Mouse (Mus musculus): ENCODE results near the gene Nrxn1.
"Not testable (repeated sequence)": the region's sequence is repeated elsewhere in the genome, so short reads cannot be mapped to it uniquely, and the experiment has no call there.

The Nrxn1 gene

DNA sequence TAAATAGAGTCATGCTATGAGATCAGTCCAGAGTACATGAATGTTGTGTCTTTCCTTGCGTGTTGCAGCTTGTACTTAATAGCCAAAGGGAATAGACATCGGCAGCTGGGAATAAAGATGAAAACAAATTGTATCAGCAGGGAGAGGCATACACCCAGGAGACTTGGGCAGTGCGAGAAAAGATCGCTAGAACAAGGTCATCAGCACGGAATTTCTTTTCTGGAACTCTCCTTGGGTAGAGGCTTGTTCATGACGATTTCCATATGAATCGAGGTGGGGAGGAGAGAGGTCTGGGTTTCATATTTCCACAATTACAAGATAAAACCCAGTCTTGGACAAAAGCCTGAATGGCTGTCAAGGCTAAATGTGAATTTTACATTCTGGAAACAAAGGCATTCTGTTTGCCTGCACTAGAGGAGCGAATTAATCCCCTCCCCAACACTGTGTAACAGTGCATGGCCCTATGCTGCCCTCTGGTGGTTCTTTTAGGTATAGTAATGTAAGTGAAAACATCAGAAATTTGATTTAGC is 508.1 kb downstream of the Nrxn1 start:
- no peak for DNase-seq (ENCODE audit: low read depth in 2 of 2, low spot score in 2 of 2)

DNA sequence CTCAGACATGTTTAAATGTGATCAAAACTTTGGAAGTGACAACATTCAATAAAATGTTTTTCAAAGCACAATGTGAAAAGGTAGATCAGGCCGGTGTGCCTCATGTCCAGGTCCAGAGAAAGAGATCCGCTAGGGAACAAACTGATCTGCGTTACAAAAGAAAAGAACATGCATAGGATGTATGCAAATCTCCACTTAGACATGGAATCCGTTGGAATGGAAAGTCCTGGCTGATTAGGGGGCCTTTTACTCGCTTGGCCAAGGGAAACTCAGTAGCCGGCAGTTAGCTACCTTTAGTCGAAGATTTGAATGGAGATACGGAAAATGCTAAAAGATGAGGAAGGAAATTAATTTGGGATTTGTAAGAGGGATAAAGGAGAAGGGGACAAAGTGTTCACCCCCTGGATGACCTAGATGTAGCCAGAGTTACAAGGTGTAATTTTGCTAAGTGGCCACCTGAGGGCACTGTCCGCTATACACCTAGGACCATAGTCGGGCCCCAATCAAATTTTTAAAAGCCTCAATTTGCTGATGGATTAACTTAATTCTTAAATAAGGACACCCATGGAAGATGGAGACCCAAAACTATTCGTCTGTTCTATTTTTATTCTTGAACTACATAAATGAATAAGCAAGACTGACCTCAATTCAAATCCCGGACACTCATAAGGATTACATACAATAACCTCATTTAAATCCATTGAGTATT is 508.9 kb downstream of the Nrxn1 start:
- DNase-seq (ENCODE audit: low read depth in 2 of 2, low spot score in 2 of 2), result no peak

DNA sequence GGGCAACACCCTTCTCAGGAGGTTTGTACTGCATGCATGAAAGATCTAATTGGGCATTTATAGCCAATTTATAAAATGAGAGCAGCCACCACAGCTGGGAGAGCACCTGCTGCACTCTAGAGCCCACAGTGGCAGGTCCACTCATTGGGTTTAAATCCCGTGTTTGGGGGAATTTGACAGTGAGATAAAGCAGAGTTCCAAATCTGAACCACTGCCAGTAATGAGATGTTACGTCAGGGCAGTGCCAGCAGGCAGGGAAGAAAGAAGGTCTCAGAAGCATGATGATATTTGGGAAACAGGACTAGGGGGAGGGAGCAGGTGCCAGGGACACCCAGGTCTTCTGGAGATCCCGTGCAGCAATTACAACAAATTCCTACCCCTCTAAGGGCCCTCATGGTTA is 509.7 kb downstream of the Nrxn1 start:
- DNase-seq (ENCODE audit: low read depth in 2 of 2, low spot score in 2 of 2), result no peak

DNA sequence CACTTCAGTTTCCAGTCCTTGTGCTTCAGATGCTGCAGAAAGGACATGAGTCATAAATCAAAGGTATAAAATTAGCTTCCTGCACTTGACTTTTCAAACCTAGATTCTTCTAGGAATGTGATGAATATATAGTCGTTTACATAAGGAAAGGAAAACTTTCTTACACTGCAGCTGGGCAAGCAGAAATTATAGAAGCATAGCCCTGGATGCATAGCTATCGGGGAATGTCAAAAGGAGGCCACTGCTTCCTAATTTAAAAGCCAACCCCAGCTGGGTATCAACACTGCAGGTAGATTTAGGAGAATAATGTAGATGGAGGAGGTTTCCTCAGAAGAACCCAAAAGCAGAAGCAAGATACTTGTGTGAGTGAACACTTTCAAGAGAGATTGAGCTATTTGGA is 523.0 kb downstream of the Nrxn1 start:
- no peak for DNase-seq (ENCODE audit: low read depth in 2 of 2, low spot score in 2 of 2)

DNA sequence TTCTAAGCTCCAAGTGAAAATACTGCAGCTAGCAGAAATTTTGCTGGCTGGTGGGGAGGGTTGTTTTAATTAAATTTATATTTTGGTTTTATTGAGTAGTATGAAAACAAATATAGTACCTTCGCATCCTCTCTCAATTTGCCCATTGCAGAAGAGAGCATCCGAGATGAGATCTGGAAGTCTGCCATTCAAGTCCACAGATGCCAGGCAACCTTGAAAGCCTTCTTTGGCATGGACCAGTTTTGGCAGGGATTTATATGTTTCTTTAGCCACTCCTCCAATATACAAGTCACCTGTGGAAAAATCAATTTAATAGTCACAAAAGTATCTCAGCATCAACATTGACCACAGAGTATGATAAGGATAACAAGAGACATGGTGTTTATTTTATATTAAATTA is 527.7 kb downstream of the Nrxn1 start:
- DNase-seq (ENCODE audit: low read depth in 2 of 2, low spot score in 2 of 2), result no peak

DNA sequence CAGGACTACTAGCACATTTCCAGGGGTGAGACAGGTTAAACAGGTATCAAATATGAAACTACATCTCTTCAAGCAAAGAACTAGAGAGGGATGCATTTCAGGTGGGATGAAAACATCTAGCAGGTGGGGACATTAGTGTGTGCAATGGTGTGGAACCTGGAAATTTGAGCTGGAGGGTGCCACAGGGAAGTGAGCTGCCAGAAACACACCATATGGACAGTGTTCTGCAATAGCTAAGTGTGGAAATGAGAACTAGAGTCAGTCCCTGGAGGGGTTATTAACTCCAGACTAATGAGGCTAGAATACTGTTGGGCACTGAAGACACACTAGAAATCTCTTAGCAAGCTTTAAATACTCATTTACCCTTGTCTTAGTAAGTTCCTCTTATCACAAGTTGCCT is 536.5 kb downstream of the Nrxn1 start:
- DNase-seq (ENCODE audit: low read depth in 2 of 2, low spot score in 2 of 2), result no peak

DNA sequence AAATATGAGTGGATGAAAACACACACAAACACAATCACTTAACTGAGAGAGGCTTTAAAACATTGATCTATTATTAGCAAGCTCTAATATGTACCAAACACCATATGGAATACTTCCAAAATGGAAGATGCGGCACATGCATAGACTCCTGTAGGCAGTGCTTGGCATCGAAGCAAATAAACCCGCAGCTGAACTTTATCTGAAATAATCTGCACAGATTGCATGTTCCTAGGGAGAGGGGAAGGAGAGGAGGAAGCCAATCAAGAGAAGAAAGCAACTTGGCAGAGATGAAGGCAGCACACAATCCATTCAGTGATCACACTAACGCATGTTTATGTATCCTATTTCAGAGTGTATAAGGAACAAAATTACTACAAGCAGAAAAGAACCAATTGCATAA is 542.5 kb downstream of the Nrxn1 start:
- no peak for DNase-seq (ENCODE audit: low read depth in 2 of 2, low spot score in 2 of 2)

DNA sequence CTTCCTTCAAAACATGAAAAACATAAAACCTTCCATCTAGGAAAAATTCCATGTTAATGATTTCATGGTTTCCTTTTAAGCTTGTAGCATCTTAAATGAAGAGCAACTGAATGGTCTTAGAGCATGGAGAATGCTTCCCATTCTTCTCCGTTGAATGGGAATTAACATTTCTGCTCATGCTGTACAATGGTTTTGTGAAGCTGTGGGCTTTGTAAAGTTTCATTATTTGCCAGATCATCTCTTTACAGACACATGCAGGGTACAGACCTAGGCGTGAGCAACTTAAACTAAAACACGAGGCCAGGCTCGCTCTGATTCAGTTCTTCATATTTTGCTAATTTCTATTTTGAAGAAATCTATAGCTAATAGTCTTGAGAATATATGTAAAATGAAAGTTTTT is 546.1 kb downstream of the Nrxn1 start:
- no peak for DNase-seq (ENCODE audit: low read depth in 2 of 2, low spot score in 2 of 2)

DNA sequence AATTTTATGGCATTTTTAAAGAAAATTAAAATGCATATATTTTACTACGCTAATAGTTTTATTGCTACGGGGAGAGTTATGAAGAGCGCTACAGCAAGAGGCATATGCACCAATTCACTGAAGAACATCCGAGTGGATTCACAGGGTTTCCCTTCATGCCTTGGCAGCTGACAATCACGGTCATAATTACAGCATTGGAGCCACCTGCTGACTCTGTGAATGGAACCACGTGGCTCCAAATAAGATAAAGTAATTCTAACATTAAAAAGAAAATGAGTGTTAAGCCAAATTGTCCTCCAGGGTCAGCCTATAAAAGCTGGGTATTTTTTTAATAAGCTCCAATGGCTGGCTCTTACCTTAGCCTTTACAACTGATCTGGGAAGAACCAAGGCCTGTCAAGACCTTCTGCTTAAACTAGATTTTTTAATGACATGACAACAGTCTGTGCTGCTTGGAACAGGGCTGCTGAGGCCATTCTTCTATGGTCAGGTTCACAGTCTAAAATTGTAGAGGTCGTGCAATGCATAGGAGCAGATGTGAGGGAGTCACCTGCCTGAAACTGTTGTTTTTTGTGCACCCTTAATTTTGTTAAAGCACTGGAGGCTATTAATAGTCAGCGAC is 548.1 kb downstream of the Nrxn1 start:
- no peak for DNase-seq (ENCODE audit: low read depth in 2 of 2, low spot score in 2 of 2)

DNA sequence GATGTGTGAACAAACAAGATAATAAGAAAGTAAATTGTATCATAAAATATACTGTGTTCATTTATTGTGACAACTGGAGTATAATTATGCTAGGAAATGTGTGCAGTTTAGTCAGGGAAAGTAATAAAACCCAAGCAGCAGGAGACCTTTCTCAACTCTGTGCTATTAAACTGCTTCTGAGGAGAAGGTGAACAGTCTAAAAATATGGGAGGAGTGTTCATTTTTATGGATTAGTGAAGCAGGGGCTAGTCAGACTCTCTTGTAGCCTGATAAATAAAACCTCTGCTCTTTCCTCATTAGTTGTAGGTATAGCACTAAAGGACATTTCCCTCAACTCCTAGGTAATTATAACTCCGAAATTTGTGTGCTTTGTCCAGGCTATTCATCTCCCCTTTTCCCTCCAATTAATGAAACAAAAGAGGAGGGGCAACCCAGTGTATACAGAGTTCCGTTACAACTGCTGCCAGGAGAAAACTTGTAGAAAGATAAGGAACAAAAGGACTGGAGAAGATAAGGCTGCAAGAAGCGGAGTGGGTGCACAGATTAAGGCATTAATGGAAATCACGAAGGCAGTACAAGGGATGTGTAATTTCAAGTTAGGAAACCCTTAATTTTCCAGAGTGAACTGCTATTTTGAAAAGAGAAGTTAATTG is 548.8 kb downstream of the Nrxn1 start:
- DNase-seq (ENCODE audit: low read depth in 2 of 2, low spot score in 2 of 2), result no peak

DNA sequence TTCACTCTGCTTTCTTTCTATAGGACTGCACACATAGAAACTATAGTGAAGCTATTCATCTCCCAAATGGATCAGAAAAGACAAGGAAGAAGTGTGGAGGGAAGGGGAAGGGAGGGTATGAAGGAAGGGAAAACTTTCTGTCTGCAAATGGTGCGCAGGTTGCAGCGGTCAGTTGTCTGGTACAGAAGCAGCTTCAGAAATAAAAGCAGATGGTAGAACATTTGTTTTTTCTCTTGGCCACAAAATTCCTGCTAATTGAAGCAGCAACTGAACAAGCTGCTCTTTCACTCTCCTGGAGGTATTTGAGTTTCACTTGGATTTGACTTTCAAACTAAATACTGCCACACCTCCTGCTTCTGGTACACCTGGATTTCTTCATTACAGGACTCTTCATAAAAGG is 561.4 kb downstream of the Nrxn1 start:
- no peak for DNase-seq (ENCODE audit: low read depth in 2 of 2, low spot score in 2 of 2)

DNA sequence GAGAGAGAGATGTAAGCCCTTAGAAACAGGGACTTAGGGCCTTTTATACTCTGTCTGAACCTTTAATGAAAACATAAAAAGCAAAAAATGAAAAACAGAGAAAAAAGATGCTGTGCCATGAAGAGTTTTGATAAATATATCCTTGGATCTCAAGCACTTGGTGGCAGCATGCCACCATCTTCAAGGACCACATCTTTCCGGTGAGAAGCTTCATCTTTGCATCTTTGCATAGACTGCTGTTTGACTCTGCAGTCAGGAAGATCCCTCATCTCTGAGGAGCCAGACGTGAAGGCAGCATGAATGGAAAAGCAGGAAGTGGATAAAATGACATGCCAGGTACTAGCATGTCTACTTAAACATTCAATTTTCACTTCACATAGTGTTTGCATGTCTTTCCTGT is 586.8 kb downstream of the Nrxn1 start:
- no peak for DNase-seq (ENCODE audit: low read depth in 2 of 2, low spot score in 2 of 2)

DNA sequence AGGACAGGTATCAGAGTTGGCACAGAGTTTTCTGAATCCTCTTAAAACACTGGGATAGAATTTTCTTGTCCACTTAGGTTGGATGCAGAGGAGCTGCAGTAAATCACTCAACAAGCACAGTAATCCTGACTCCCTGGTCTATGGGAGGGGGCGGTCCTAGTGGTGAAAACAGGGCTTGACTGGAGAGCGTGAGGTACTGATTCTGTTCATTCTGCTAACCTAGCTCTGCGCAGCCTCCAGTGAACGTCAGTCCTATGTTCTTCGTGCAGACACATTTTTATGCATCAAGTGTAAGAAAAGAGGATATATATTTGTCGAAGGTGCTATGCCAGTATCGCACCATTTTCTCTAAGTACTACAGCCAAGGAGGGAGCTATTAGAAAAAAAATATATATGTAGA is 588.9 kb downstream of the Nrxn1 start:
- DNase-seq (ENCODE audit: low read depth in 2 of 2, low spot score in 2 of 2), result not testable (repeated sequence)

DNA sequence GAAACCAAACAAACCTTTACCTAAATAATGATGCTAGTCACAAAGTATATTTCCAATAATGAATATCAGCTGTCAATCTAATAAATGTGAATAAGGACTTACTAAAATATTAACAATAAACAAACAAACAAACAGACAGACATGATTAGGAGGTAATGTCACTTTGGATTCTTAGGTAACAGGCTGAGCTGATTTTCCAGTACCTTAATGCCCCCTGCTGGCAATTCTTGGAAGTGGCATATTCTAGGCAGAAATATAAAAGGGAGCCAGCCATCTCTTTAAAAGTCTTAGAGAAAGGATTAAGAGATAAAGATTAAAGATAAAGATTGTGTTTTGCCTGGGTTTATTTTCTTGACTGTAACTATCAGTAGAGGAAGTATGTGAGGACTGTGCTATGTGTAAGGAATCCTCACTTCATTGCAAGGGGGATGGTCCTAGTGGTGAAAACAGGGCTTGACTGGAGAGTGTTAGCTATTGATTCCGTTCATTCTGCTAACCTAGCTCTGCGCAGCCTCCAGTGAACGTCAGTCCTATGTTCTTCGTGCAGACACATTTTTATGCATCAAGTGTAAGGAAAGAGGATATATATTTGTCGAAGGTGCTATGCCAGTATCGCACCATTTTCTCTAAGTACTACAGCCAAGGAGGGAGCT is 591.7 kb downstream of the Nrxn1 start:
- DNase-seq (ENCODE audit: low read depth in 2 of 2, low spot score in 2 of 2), result no peak

DNA sequence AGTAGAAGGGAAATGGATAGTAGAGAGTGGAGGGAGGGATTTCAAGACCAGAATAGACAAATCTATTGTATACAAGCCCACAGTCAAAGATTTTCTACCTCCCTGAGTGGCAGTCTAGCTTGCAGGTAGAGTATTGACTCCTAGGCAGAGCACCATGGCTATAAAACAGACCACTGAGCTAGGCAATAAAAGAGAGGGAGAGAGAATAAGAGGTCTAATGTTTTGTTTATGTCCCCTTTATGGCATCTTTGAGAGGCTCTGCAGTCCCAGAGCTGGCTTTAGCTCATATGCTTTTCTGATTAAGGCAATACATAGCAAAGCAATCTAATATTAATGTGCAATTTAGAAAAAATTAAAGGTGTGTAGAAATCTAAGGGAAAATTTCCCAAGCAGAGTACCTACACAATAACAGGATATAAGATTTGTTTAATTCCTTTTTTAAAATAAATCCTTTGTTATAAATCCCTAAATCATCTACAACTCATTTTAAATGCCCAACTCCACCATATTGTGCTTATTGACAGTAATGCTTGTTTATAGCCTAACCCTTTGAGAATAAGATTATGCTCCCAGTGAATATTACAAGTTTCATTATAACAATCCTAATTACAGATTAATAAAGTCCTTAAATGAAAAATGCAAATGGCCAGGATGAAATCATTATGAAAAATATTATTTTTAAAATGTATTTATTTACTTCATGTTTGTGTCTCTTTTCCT is 613.2 kb downstream of the Nrxn1 start:
- DNase-seq (ENCODE audit: low read depth in 2 of 2, low spot score in 2 of 2), result no peak

DNA sequence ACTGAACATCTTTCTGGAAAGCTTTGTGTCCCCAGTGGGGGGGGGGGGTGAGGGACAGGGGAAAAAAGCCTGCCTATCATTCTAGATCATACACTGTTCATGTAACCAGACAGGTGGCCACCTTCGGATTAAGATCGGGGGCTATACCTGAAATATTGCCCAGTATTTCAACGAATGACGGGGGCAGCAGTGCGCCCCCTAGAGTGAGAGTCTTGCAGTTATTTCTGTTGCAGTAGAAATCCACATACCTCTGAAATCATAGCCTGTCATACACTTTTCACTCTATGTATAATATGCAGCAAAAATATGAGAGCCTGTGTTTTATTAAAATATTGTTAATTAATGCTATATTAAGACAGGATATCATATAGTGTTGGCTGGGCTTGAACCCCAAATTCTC is 636.1 kb downstream of the Nrxn1 start:
- DNase-seq (ENCODE audit: low read depth in 2 of 2, low spot score in 2 of 2), result no peak

DNA sequence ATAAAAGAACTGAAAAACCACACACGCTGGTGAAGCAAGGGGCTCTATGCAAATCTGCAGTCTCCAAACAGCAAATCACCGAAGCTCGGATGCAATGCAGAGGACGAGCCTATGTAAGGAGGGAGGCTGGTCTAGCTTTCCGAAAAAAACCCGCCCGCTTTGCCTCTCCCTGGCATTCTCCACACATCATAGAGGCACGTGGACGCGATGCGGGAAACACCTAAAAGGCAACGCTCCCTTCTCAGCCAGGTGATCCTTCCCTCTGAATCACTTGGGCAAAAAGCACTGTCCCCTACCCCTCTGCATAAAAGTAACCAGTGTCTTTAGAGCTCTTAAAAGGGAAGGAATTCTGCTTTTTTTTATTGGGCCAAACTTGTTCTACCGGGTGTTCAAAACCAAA is 637.0 kb downstream of the Nrxn1 start:
- DNase-seq (ENCODE audit: low read depth in 2 of 2, low spot score in 2 of 2), result no peak

DNA sequence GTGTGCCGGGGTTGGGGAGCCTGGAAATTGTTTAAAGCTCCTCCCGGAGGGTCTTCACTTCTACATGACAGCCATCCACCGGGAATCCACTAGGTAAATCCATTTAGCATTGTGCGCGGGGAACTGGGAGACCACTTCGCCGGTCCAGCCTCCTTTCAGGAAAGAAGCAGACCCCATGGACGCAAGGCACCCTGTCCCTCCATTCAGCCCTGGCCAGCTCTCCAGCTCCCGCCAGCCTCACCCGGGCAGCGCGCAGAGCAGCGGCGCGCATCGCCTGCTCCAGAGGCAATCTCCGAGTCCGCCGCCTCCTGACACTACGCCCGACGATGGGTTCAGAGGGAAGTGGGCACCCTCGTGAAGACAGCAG is 637.5 kb downstream of the Nrxn1 start:
- no peak for DNase-seq (ENCODE audit: low read depth in 2 of 2, low spot score in 2 of 2)

DNA sequence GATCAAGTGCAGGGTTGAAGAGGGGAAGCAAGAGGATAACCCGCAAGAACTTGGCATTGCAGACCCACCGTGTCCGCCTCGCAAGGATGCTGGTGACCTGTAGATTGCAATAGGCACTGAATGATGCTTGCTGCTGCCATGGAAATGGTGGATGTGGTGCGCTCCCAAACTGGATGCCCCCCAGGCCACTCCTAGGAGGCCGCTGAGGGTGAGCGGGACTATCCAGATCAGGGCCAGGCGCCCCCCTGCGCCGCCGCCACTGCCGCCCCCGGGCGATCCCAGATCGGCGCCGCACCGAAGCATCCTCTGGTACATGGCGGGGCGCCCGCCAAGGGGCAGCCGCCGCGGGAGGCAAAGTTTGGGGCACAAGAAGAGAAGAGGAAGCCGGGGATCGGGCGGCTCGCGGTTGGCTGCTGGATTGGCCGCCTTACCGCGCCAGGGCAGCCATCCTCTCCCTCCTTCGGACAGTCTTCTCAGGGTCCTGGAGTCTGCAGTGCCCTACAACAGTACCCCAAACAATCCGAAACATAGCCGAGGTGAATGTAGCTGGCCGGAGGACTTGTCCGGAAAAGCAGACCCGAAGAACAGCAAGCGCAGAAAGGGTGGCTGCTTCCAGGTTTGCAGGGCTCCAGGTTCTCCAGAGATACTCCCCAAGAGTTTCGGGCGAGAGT is 638.0 kb downstream of the Nrxn1 start:
- DNase-seq (ENCODE audit: low read depth in 2 of 2, low spot score in 2 of 2), result no peak

DNA sequence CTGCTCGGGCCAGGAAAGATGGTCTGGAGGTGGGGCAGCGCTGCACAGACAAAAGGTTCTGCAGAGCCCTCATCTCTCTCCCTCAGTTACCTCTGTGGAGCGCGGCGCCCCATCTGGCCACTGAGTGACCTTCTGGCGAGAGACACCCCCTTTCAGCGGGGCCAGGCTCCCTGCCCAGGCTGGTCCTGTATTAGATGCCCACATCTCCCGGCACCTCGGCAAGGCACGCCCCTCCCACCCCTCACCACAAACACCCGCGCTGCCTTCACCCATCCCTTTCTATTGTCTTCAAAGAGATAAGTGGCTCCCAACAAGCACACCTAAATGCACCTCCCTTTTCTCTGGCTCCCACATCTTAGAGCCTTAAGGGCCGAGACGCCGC is 638.5 kb downstream of the Nrxn1 start:
- DNase-seq (ENCODE audit: low read depth in 2 of 2, low spot score in 2 of 2), result no peak

DNA sequence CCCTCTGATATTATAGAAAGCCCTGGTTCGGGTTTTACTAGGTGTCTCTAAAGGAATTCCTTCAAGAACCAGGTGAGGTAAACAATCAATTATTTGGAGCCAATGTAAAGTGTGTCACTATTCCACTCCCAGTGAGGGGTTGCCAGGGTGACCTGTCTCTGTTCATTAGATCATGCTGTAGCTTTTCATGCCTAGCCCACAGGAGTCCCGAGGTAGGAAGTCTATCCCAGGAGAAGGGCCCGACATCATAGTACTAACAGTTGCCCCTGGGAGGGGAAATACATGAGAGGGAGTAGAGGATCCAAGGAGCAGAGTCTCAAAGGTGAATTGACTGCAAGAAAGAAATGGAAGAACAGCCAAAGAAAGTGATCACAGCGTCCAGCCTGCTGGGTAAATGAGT is 639.6 kb downstream of the Nrxn1 start:
- no peak for DNase-seq (ENCODE audit: low read depth in 2 of 2, low spot score in 2 of 2)
